Mouse (Mus musculus): ENCODE results near the gene Ptprd.

Gene Ptprd

DNA sequence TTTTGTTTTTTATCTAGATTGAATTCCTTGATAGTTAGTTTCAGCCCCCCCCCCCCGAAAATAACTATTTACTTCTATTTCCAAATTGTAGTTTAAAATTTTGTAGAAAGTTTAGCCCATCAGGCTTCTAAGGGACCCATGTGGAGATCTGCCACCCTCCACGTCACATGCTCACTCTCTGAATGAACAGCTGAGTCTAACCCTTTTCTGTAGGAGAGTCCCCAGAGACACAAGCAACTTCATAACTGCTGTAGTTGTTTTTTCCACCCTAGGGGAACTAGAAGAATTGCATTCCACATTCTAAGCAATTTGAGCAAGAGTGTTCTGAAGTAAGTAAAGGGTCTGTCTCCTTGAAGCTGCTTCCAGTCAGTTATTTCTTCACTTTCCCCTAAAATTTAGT, 1989.2 kb downstream of the Ptprd start:
- DNase-seq (ENCODE audit: low read depth, low spot score), result no peak

DNA sequence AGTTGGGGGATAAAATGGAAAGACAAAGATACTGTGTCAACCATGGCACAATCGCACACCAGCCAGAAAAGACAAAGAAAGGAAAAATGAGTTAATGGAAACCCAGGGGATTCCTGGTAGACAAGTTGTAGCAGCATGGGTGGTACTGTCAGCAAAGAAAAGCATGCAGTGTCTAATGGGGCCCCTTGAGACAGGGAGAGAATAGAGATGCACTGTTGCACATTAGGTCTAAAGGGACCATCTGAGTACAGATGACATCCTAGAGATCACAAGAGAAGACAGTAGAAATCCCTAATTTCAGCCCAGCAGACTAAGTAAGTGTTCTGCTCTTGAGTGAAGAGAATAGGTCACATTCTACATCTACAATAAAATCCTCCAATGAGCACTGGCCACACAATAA, 1993.7 kb downstream of the Ptprd start:
- no peak for DNase-seq (ENCODE audit: low read depth, low spot score)

DNA sequence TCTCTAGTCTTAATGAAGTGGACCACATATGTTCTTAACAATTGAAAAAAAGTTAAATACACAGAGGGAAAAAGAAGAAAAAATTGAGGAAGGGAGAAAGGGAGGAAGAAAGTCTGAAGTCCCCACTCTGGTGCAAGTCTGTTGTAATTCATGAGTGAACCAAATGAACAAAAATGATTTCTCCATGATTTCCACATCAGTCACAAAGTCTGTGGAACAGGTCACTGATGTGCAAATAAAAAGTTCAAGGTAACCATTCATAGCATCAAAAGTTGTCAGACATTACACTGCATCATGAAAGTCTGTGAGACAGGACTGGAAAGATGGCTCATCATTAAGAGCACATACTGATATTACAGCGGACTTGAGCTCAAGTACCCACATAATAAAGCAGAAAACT, 1996.6 kb downstream of the Ptprd start:
- no peak for DNase-seq (ENCODE audit: low read depth, low spot score)

DNA sequence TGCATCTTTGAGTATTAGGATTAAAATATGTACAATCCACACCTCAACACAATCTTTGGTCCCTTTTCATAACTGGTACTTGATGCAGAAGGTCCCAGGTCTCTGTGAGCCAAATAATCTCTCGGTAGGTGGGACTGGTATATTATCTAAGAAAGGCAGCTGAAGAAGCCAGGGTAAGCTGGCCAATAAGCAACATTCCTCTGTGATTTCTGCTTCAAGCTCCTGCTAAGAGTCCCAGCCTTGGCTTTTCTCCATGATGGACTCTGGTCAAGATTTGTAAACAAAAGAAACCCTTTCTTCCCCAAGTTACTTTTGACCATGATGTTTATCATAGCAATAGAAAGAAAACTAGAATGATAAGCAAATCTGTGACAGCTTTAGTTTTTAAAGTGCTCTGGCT, 2012.4 kb downstream of the Ptprd start:
- DNase-seq (ENCODE audit: low read depth, low spot score), result no peak

DNA sequence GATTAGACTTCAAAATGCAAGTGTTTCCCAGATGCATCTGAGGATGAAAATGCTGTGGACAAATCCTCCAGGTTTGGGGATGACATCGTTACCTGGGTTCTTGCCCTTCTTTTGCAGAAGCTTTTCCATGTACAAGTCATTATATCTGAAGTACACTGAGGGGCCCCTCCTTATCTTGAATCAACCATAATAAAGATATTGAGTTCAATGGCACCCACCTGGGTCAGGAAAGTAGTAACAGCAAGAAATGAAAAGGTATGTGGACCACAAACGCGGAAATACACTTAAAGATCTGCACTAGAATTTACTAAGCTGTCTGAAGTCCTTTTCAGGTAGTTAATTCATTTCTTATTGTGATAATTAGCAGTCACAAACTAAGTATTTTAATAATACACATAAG, 2017.0 kb downstream of the Ptprd start:
- no peak for DNase-seq (ENCODE audit: low read depth, low spot score)

DNA sequence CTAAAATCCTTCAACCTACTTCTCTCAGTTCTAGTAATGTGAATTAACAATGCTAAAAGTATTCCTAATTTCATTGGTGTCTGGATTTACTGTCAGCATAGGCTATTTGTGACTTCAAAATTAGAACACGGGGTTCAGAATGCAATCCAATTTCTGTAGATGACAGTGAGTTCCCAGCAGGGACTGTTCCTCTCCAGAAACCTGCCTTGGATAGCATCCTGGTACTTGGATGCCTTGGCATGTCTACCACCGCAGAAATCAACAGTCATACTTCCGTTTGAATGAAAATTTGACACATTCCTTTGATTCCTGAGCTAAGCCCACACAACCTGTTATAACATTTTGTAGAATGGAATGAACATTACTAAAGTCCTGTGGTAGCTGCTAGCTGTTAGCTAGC, 2018.3 kb downstream of the Ptprd start:
- no peak for DNase-seq (ENCODE audit: low read depth, low spot score)

DNA sequence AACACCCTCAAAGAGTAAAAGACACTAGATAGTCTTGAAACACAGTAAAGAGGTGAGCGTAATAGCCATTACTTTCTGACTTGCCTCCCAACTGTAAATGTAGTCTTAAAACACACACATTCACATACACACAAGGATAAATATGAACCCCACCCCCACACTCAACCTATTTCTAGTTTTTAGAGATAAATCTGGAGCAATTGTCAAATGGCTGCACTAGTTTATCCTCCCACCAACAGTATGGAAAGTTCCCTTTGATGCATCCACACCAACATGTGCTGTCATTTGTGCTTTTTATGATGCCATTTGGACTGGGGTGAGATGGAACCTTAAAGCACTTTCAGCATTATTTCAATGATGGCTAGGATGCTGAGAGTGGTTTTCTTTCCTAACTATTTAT, 2019.7 kb downstream of the Ptprd start:
- no peak for DNase-seq (ENCODE audit: low read depth, low spot score)

DNA sequence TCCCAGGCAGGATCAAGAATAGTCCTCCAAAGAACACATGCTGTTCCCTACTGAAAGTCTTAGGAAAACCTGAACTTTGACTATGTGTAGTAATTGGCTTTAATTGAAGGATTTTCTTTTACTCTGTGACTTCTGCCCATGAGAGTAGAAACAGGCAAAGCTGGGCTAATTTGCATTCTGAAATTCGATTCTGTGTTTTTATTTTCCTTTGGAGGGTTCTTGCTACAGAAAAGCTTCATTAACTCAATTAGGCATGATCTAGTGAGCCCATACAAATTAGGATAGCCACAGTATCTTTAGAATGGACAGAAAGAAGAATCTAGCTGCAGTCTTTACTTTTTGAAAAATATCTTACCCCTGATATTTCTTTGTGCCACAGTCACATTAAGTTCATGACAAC, 2021.0 kb downstream of the Ptprd start:
- DNase-seq (ENCODE audit: low read depth, low spot score), result no peak

DNA sequence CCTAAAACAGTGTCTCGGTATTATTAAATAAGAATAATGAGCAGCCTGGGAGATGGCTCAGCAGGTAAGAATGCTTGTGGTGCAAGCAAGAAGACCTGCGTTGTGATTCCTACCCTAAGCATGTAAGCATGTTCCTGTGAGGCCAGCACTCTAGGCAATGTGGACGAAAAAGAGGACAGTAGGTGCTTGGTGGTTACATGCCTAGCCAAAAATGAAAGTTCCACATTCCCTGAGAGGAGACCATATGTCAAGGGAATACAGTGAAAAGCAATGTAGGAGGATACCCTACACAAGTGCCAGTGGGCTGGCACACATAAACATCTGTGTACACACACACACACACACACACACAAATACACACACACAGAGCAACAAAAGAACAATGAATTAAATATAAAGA, 2028.7 kb downstream of the Ptprd start:
- DNase-seq (ENCODE audit: low read depth, low spot score), result no peak

DNA sequence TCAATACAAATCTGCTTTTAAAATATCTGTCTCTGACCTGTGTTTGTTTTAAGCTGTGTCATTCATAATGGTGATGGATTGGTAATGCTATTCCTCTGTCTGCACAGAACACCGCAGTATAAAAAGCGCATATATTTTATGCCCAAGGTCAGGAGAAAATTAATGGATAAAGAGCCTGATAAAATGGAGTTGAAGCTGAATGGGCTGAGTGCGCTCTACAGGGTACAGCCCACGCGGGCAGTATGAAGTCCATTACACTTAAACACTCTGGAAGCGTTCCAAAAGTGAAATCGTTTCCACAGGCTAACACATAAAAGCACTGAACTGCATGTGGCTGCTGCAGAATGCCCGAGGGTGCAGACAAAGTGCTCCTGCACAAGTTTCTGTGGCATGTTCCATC, 2032.3 kb downstream of the Ptprd start:
- peak; percentile 20 for DNase-seq (ENCODE audit: low read depth, low spot score)

DNA sequence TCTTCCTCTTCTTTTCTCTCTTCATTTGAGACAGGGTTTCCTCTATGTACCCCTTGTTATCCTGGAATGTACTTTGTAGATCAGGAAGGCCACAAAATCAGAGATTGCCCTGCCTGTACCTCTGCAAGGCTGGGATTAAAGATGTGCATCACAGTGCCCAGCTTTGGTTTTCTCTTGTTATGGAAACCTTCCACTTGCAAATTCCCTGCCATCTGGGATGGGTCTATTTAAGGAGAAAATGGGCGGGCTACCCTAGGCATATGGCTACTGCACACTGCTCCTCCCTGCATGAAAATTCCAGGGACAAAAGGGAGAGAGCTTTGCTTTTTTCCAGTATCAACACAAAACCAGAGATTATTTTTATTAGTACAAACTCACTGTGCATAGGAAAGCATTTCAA, 2036.7 kb downstream of the Ptprd start:
- no peak for DNase-seq (ENCODE audit: low read depth, low spot score)

DNA sequence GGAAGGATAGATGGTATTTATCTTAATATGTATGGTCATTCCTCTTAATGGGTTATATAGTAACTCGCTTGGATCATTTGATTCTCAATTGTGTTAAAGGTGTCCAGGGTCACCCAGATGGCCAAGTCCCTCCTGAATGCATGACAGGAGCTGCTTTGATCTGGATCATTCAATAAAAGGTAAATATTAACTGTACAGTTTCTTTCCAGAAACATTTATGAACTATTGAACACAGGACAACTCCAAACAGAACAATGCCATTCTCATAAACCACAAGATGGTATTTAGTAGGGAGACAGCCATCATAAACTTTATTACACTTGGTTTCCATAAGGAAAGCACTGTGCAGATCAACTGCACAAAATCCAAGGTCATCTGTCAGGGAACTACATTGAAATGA, 2056.0 kb downstream of the Ptprd start:
- no peak for DNase-seq (ENCODE audit: low read depth, low spot score)

DNA sequence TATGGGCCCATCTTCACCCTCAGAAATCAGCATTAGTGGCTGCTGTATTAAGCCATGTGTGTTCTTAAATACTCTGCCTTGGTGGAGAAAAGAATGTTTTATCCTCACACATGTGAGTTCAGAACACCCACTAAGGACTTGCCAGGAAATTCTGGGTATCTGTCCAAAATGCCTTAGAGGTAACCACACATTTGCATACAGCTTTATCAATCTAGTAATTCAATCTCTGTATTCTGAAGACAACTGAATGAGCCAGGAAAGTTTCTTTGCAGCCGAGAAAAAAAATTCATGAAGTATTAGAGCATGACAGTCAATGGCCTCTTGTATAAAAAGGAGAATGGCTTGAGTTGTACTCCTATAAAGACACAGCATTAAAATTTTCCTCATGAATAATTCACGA, 2057.6 kb downstream of the Ptprd start:
- no peak for DNase-seq (ENCODE audit: low read depth, low spot score)

DNA sequence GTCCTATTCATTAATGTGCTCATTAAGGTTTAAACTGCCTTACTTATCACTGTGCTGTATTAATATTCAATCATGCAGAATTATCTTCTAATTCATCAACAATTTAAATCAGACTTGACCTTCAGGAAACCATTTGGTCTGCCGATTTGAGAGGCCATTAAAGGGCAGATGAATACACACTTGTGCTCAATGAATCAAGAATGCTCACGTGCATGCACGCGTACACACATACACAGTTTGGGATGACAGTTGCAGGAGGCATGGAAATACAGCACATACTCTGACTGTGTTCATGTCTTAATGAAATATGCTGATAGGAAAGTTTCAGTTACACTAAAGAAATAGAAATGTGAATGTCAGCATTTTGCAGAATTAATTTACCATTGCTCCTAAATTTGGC, 2066.8 kb downstream of the Ptprd start:
- no peak for DNase-seq (ENCODE audit: low read depth, low spot score)

DNA sequence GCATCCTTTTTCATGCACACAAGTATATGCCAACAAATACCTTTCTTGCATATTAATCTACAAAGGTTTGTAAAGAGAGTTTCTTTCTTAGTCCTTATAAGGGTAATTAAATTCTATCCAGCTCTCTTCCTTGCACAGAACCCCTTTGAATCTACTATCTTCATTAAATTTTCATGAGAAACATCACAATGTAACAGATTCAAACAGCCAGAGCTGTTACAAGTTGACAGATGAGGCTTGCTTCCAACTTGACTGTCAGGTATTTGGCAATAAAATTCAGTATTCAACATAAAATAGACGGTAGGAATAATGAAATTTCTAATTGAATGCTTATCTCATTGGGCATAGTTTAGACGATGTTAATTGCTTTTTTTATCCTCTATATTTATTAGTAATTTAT, 2067.4 kb downstream of the Ptprd start:
- DNase-seq (ENCODE audit: low read depth, low spot score), result no peak

DNA sequence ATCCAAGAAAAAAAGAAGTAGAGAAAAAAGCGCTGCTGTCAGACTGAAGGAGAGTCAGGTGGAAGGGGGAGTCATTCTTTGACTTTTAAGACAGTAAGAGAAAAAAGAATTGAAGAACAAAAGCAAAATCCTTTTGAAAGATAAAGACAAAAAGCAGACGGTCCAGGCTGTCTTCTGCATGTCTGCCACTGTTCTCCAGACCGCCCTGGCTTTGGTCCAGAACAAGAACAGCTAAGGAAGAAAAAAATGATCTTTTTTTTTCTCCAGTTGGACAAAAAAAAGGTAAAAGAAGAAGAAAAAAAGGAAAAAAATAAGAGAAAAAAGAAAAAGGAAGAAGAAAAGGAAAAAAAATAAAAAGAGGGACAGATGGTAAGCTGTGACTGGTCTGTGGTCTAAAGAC, 2073.9 kb downstream of the Ptprd start:
- no peak for DNase-seq (ENCODE audit: low read depth, low spot score)

DNA sequence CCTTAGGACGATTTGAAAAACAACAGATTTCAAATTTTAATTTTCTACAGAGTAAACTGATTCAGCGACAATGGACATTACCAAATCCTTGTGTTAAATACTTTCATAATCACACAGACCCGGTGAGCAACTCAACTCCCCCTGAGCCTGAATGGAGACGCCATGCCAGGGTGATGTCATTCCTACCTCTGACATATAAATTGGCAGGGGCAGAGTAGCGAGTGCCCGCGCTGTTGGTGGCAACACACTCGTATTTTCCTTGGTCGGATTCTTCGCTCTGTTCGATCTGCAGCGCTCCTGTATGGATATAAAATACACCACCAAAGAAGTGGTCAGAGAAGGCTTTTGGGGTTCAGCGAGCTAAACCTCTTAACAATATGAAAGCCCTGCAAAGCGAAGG, 2075.1 kb downstream of the Ptprd start:
- no peak for DNase-seq (ENCODE audit: low read depth, low spot score)

DNA sequence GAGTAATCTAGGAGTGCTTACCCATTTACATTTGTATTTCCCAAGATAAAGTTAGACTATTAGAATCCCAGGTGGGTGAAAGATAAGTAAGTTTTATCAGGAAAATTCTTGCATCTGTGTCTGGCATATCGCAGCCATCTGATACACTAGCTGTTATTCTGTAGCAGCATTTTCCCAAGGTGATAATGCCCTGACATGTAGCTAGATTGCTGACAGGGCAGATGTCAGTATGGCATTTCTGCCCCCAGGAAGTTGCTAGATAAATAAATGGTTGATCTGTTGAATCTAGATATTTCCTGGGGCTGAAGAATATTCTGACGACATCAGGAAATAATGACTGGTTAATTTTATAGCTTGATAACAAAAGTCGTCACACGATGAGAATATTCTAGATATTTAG, 2119.9 kb downstream of the Ptprd start:
- no peak for DNase-seq (ENCODE audit: low read depth, low spot score)

DNA sequence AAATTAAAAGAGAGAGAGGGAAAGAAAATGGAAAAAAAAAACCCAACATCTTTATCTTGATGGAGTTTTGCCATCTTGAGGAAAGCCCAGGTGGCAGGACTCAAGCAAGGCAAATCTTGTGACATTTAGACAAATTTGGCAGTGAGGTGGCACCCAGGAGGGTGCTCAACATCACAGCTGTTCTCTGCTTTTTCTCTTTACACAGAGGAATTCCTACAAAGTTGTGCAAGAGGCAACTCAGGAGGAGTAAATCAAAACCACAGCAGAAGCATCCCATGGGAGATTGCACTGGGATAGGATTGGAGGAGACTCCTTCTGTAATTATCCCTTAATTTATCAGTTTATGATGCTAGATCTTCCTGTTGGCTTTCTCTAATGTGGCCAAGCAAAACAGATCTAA, 2121.9 kb downstream of the Ptprd start:
- no peak for DNase-seq (ENCODE audit: low read depth, low spot score)

DNA sequence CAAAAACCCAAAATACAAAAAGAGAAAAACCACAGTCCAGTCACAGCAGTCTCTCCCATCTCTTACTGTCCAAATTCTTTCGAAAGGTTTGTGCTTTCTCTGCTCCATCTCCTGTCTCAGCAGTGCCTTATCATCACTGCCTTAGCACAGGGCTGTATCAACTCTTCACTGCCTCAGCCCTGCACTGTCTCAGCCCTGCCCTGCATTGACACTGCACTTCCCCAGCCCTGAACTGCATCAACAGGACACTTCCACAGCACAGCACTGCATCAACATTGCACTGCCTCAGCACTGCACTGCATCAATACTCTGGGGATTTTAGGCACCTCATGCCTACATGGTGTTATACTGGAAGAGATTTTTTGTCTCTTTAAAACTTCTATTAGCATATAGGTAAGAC, 2135.7 kb downstream of the Ptprd start:
- no peak for DNase-seq (ENCODE audit: low read depth, low spot score)

DNA sequence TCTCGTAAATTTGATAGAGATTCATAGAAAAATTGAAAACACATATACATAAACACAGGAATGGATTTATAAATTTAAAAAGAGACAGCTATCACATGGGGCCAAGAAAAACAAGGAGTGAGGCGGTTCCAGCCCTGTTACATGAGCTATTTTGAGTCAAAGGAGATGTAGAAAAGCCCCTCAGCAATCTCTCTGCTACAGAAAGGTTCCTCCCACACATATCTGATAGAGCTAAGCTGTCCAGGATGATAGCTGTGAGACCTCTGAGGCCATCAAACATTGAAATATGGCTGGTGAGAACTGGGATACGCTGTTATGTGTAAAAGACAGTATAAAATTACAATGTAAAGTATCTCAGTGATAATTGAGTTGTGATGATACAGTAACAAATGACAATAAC, 2138.5 kb downstream of the Ptprd start:
- DNase-seq (ENCODE audit: low read depth, low spot score), result no peak

DNA sequence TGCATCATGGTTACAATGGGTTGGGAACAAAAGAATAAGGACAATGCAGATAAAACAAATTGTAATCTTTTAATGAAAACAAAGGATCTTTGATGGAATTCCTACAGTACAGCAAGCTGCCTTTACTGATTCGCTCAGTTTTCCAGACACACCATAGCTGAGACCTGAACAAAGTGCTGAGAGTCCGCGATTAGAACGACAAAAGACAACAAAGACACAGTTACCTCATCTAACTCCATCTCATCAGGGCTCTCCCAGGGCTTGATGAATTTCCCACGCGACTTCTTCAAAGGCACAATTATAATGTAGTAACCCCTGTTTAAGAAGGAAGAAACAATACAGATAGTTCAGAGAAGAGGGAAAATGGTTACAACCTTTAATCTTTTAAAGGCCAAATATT, 2140.0 kb downstream of the Ptprd start:
- DNase-seq (ENCODE audit: low read depth, low spot score), result no peak

DNA sequence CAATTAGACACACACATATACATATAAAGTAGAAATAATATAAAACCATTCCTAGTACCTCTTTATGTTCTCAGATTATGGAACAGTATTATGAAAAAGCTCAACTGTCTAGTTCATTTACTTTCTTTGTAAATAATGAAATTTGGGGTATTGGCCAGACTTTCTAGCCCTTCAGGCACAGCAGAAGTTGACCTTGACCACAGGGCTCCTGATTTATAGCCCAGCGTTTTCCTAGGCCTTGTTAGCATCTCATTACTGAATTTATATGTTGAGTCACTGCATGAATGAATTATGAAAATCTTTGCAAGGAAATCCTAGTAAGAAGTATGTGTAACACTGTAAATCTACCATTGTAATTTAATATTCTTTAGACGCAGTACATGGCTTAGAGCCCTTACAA, 2154.9 kb downstream of the Ptprd start:
- DNase-seq (ENCODE audit: low read depth, low spot score), result no peak

DNA sequence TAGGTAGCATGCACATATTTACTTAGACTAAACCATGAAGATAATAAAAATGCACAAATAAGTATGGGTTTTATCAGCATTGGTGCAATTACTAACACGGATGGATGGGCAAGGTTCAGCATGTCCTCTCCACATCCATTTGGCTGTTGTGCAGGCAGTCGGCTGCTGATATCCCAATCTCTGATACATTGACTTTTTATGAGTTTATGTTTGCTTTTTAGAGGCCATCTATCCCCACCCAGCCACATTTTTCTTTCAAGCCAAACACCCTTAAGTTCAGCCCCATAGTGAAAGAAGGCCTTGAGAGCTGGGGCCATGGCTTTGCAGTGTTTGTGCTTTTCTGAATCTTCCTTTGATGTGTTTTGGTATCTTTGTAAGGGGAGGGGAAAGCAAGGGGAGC, 2166.1 kb downstream of the Ptprd start:
- DNase-seq (ENCODE audit: low read depth, low spot score), result no peak

DNA sequence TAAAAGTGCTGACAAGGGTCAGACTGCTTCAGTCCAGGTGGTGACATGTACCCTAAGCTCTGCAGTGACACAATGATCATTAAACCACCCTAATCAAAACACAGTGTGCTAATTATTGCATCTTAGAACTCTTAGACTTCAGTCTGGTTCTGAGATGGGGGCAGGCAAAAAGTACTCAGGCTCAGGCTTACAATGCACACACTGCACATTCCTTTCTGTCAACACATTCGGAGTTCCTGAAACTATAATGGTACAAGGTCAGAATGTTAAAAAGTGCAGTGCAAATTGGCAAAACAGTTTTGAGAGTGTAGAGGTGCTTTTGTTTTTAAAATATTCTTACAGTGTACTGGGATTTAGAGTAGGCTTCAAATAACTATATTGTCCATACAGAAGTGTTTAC, 2167.0 kb downstream of the Ptprd start:
- DNase-seq (ENCODE audit: low read depth, low spot score), result no peak
